Mouse (Mus musculus) neural tube, postnatal 0 days (tissue): ENCODE results near the gene Gpi1. TPM values are rescaled to one million over a fixed set of nuclear protein-coding genes. Genes with fewer than 3 reads are reported as not detected.

Experiments used
- polyA plus RNA-seq: library from polyadenylated mRNA; unstranded; fragments of >200 nt; fragmentation: Nextera tagmentation; extraction: Ambion mirVana; gene quantifications from 2 replicates; pipeline ENCODE4 v1.2.1, GENCODE M21; 2015

Gene Gpi1
- polyA plus RNA-seq, result 362 and 387 TPM in 2 replicates

DNA sequence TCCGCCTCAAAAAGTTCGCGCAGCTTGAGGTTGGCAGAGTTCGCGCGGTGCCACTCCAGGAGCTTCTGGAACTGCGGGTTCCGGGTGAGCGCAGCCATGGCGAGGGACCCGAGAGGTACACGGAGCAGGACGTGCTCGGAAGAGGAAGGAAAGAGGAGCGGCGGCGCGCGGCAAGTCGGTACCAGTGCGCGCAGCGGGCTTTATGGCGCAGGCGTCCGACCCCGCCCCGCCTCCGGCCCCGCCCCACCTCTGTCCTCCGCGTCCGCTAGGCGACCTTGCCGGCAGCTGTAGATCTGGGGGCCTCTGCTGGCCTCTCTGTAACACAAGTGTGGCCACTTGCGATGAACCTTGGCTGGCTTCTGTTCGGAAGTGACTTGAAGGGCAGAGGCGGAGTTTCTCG is at the start of gene Gpi1:
Gene Gpi1 (minus strand): TSS at position 221 of the 400 bp plus-strand sequence.

DNA sequence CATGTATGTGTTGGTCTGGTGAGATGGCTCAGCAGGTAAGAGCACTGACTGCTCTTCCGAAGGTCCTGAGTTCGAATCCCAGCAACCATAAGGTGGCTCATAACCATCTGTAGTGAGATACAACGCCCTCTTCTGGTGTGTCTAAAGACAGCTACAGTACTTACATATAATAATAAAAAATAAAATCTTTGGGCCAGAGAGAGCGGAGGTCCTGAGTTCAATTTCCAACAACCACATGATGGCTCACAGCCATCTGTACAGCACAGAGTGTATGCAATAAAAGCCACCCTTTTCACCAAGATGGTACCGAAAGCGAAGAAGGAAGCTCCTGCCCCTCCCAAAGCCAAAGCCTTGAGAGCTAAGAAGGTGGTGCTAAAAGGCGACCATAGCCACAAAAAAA is 20.6 kb upstream of the Gpi1 start, which contains the start of gene Gm6096:
Gene Gm6096 (plus strand): TSS at position 301 of the 400 bp plus-strand sequence.

DNA sequence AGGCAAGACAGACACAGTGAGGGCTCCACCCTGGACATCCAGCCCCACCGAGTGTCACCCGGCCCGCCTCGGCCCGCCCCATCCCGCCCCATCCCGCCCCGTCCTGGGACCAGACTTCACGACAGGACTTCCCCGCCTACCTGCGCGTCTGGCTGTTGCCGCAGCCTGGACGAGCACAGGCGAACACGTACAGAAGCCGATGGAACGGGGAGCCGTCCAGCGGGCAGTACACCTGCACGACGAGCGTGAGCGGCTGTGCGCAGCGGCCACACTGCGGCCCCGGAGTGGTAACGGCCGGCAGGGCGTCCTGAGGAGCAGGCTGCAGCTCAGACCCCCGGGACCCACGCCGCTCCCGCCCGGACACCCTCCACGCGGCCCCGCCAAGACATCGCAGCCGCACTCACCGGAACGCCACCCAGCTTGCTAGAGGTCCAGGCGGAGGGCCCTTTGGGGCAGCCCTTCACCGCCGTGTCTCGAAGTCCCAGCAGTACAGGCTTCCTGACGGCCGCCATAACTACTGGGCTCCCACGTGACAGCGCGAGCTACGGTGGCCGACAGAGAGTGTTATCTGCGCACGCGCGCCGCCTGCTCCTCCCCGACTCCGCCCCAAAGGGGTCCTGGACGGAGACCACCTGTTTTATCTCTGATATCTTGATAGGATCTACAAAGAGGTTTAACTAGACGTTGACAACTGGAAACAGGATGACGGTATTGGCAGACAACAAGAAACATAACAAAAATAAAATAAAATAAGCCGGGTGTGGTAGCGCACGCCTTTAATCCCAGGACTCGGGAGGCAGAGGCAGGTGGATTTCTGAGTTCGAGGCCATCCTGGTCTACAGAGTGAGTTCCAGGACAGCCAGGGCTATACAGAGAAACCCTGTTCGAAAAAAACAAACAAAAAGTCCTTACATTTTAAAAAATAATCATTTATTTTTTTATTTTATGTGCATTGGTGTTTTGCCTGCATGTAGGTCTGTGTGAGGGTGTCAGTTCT is 33.7 kb downstream of the Gpi1 start, which contains the start of gene Pdcd2l:
Gene Pdcd2l (minus strand): TSS at position 530 of the 997 bp plus-strand sequence.

DNA sequence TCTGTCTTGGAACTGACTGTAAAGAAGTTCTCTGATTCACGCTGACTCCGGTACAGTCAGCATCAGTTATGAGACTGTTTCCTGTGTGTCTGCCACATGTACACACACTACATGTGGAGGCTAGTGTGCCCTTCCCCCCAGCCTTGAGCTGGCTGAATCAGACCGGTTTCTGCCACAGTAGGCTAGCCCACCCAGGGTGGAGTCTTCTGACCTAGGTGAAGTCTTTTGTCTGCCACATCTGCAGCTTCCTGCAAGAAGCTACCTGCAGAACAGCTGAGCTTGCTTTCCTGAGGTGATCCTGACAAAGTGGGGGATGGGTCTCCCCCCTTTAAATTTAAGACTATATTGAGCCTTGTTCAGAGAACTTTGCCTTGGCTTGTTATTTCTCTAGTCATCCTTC is 60.7 kb downstream of the Gpi1 start, which contains the start of gene Uba2:
Gene Uba2 (minus strand): TSS at position 146 of the 400 bp plus-strand sequence.

Other genes with a start within 250 kb of the Gpi1 start
- gene Scgb2b27, start 216.4 kb downstream of the Gpi1 start, polyA plus RNA-seq, result not detected in 2 replicates
- gene Scgb1b27, start 208.9 kb downstream of the Gpi1 start, polyA plus RNA-seq, result not detected in 2 replicates
- gene Scgb1b30, start 134.9 kb downstream of the Gpi1 start, polyA plus RNA-seq, result not detected in 2 replicates
- 4.0 and 6.4 TPM in 2 replicates for gene Wtip, start 97.1 kb downstream of the Gpi1 start, polyA plus RNA-seq
- 110 and 112 TPM in 2 replicates for gene Uba2, start 60.7 kb downstream of the Gpi1 start, polyA plus RNA-seq
- 69.6 and 70.6 TPM in 2 replicates for gene Pdcd2l, start 33.7 kb downstream of the Gpi1 start, polyA plus RNA-seq
- gene Gm6096, start 20.7 kb upstream of the Gpi1 start, polyA plus RNA-seq, result not detected in 2 replicates
- gene 4931406P16Rik, start 83.2 kb upstream of the Gpi1 start, polyA plus RNA-seq, result 24.4 and 26.2 TPM in 2 replicates
- gene Lsm14a, start 163.0 kb upstream of the Gpi1 start, polyA plus RNA-seq, result 42.7 and 43.4 TPM in 2 replicates